Mouse (Mus musculus) liver, postnatal 0 days (tissue): ENCODE data around the gene Hao1. TPM values are rescaled to one million over a fixed set of nuclear protein-coding genes. Genes with fewer than 3 reads are reported as not detected.
A peak's percentile ranks its signal among the peaks of the same experiment; 100 is the strongest.

Experiments used
- ATAC-seq: fragments of 200-750 bp; cut with Nextera tagmentation; 2 replicates; pipeline ENCODE4 v1.8.0; 2017; ENCODE audit warnings: mild to moderate bottlenecking, moderate library complexity
- DNase-seq: peaks from one replicate; pipeline ENCODE4 v3.0.0-alpha.2; 2016
- H3K27ac ChIP-seq: fragments of 300-500 bp; sonication (generic); 2 replicates; pipeline ENCODE4 v1.5.1; 2014; ENCODE audit warnings: antibody characterized with exemption, moderate library complexity, mild to moderate bottlenecking, low read depth
- H3K27me3 ChIP-seq: fragments of 300-500 bp; sonication (generic); 2 replicates; pipeline ENCODE4 v1.6.1; 2014; ENCODE audit warnings: low read length, control low read depth, mixed read lengths; ENCODE audit not compliant: insufficient read depth
- H3K36me3 ChIP-seq: fragments of 300-500 bp; sonication (generic); replicated peaks from 2 replicates; pipeline ENCODE4 v1.6.1; 2014; ENCODE audit warnings: mild to moderate bottlenecking, control low read depth, low read length, moderate library complexity, mixed read lengths; ENCODE audit not compliant: insufficient read depth
- H3K4me1 ChIP-seq: fragments of 300-500 bp; sonication (generic); 2 replicates; pipeline ENCODE4 v1.6.1; 2014; ENCODE audit warnings: antibody characterized with exemption, mild to moderate bottlenecking, control low read depth; ENCODE audit not compliant: insufficient read depth
- H3K4me2 ChIP-seq: fragments of 300-500 bp; sonication (generic); 2 replicates; pipeline ENCODE4 v1.6.1; 2014; ENCODE audit warnings: low read depth, mild to moderate bottlenecking, low read length, moderate library complexity, mixed read lengths
- H3K4me3 ChIP-seq: fragments of 300-500 bp; sonication (generic); 2 replicates; pipeline ENCODE4 v1.5.1; 2014; ENCODE audit warnings: low read depth, low read length
- H3K9ac ChIP-seq: fragments of 300-500 bp; sonication (generic); replicated peaks from 2 replicates; pipeline ENCODE4 v1.6.1; 2014; ENCODE audit warnings: mild to moderate bottlenecking, moderate library complexity
- H3K9me3 ChIP-seq: fragments of 300-500 bp; sonication (generic); 2 replicates; pipeline ENCODE4 v1.6.1; 2016; ENCODE audit warnings: mild to moderate bottlenecking, control low read depth, low read length, mixed read lengths
- CTCF ChIP-seq: sonication (generic); IDR thresholded peaks from 2 replicates; pipeline ENCODE4 v1.5.1; 2016; ENCODE audit warnings: antibody characterized with exemption, low read depth
- EP300 ChIP-seq: IDR thresholded peaks from 2 replicates; pipeline ENCODE4 v1.6.1; 2016; ENCODE audit warnings: antibody characterized with exemption, low read depth, mild to moderate bottlenecking
- WGBS: fragments of 180-500 bp; shearing (Covaris S2); extraction: QIAGEN DNeasy Blood & Tissue Kit; methylation state at CpG from one replicate; pipeline ENCODE4 v1.1.7; 2014; ENCODE audit not compliant: insufficient replicate concordance; 5-methylcytosine and 5-hydroxymethylcytosine counted together
- polyA plus RNA-seq: library from polyadenylated mRNA; unstranded; fragments of >200 nt; fragmentation: Nextera tagmentation; extraction: Ambion mirVana; gene quantifications from 2 replicates; pipeline ENCODE4 v1.2.1, GENCODE M21; 2015

The Hao1 gene
- polyA plus RNA-seq, 1 experiment from 2014 or later, result 141 TPM

DNA sequence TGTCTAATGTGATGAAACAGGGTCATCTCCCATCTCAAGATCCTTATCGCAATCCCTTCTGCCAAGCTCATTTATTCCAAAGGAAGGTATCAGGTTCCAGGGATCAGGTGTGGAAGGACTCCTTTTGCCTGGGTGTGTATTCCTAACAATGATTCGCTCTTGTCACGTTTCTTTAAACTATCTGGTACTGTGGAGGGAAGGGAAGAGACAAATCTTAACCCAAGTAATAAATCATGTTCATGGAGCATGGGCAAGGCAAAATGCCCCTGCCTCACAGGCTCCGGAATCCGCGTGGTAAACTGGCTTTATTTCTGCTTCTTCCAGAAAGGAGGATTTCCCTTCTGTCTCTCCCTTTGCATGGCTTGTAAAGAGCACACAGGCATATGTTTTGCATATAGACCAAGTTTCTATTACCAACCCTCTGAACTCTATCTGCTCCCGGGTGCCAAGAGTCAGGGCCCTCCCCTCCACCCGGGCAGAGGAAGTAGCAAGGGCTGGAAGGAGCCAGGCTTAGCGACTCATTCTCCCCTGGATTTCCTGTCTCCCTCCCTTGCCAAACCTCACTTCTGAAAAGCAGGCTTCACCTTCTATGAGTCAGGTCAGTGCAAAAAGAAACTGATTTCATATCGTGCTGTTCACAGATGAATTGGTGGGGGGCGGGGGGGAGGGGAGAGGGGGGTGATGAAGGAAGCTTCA lies 26.6 kb downstream of the Hao1 start:
- WGBS, result 45% methylated on average over 11 of the region's 11 CpGs
- 0 out of 2 replicates have a peak, but pooled peaks cover 2% of the 10 kb centered on the region for H3K36me3 ChIP-seq
- H3K4me3 ChIP-seq, result no peak overlapping the region
- H3K4me2 ChIP-seq, result peak overlapping the region; percentile 39
- H3K9ac ChIP-seq, result no peak overlapping the region
- no peak for ATAC-seq
- no peaks in the 10 kb centered on the region for H3K27me3 ChIP-seq
- no peaks in the 10 kb centered on the region for H3K4me1 ChIP-seq
- H3K9me3 ChIP-seq, result no peaks in the 10 kb centered on the region
- no peak for DNase-seq
- TF ChIP-seq EP300 (no peak), CTCF (no peak)
- no peak overlapping the region for H3K27ac ChIP-seq

DNA sequence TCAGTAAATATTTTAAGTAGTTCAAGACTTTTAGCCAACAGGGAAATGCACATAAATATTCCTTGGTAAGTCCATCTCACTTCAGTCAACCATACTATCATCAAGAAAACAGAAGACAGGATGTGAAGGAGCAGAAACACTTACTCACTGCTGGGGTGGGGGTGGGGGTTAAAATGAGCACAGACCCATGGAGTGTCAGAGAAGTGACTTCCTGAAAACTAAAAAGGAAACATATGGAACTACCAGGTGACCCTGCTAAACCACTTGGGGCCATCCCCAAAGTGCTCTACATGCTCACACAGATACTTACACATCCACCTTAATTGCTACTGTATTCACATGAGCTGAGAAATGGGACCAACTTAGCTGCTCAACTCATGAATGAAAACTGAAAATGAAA lies 36.1 kb downstream of the Hao1 start:
- Histone ChIP-seq H3K4me3 (no peak overlapping the region), H3K4me2 (no peak overlapping the region), H3K27me3 (no peaks in the 10 kb centered on the region), H3K27ac (no peak overlapping the region), H3K9me3 (no peaks in the 10 kb centered on the region), H3K4me1 (no peaks in the 10 kb centered on the region), H3K36me3 (0 out of 2 replicates have a peak, but pooled peaks cover 3% of the 10 kb centered on the region), H3K9ac (no peak overlapping the region)
- TF ChIP-seq EP300 (no peak), CTCF (no peak)
- ATAC-seq (no peak), DNase-seq (no peak)

DNA sequence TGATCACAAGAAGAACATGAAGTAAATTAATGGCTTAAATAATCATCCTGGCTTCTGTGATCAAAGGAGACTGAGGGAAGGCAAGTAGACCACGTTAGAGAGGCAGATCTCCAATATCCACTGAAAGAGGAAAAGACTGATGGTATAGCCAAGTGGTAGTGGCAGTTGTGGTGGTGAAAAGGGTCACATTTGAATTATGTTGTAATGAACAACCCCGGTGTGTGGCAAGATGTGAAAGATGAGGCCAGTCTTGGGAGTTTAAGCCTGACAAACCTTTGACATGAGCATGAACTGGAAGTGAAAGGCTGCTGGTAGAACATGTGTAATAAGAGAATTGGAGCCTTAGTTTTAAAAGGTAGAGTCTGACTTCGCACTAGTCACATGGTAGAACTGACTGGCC lies 54.4 kb downstream of the Hao1 start:
- no peak overlapping the region for H3K4me3 ChIP-seq
- H3K9ac ChIP-seq, result no peak overlapping the region
- DNase-seq (no peak), ATAC-seq (no peak)
- no peaks in the 10 kb centered on the region for H3K27me3 ChIP-seq
- TF ChIP-seq CTCF, result no peak
- no peak for TF ChIP-seq EP300
- H3K4me1 ChIP-seq, result no peaks in the 10 kb centered on the region
- H3K27ac ChIP-seq, result no peak overlapping the region
- H3K9me3 ChIP-seq, result no peaks in the 10 kb centered on the region
- 64% methylated on average over 3 of the region's 3 CpGs for WGBS
- peaks cover 8% of the 10 kb centered on the region for H3K36me3 ChIP-seq
- H3K4me2 ChIP-seq, result no peak overlapping the region

DNA sequence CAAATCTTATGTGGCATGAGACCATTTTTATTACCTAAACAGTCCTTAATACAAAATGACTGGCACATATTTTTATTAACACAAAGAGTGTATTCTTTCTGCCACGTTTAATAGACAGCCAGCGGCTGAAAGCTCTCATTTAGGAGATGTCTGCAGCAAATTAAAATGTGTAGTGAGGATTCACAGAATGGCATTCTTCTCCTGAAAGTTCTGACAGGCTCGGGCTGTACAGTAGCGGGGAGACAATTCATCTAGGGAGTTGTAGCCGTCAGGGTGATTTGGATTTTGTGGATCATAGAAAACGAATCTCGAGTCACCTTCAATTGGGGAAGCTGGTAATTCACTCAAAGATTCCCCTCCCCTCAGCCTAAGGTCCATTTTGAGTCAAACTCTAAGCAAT lies 55.7 kb downstream of the Hao1 start:
- WGBS, result 72% methylated on average over 7 of the region's 7 CpGs
- no peak overlapping the region for H3K4me2 ChIP-seq
- no peaks in the 10 kb centered on the region for H3K9me3 ChIP-seq
- no peaks in the 10 kb centered on the region for H3K4me1 ChIP-seq
- H3K27me3 ChIP-seq, result no peaks in the 10 kb centered on the region
- no peak for TF ChIP-seq EP300
- TF ChIP-seq CTCF, result no peak
- H3K4me3 ChIP-seq, result no peak overlapping the region
- H3K9ac ChIP-seq, result no peak overlapping the region
- H3K27ac ChIP-seq, result no peak overlapping the region
- no peak for DNase-seq
- ATAC-seq, result no peak
- peaks cover 8% of the 10 kb centered on the region; the same call in 1 of the 2 replicates for H3K36me3 ChIP-seq

DNA sequence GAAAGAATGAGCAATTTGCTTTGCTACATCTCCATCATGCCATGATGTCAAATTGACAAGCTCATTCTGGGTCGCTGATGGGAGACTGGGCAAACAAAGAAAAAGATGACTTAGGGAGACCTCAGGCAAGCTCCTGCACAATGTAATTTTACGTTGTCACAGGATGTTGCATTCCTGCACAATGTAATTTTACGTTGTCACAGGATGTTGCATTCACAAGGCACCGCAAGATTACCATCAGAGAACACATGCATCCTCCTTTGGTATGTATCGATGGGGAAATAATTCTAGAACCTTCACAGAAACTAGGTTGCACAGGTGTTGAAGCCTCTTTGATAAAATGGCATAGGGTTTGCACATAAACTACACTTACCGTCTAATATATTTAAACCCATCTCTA lies 65.5 kb downstream of the Hao1 start:
- 75% methylated on average over 6 of the region's 6 CpGs for WGBS
- H3K4me1 ChIP-seq, result no peaks in the 10 kb centered on the region
- DNase-seq (no peak), ATAC-seq (no peak)
- H3K27ac ChIP-seq, result no peak overlapping the region
- no peak overlapping the region for H3K4me2 ChIP-seq
- no peak overlapping the region for H3K9ac ChIP-seq
- H3K36me3 ChIP-seq, result no peaks in the 10 kb centered on the region
- H3K9me3 ChIP-seq, result no peaks in the 10 kb centered on the region
- H3K4me3 ChIP-seq, result no peak overlapping the region
- H3K27me3 ChIP-seq, result no peaks in the 10 kb centered on the region
- no peak for TF ChIP-seq CTCF

- H3K27ac ChIP-seq, result no peak overlapping the region
- no peak overlapping the region for H3K9ac ChIP-seq
- 60% methylated on average over 11 of the region's 11 CpGs for WGBS
- no peaks in the 10 kb centered on the region for H3K4me1 ChIP-seq
- no peak for ATAC-seq
- no peaks in the 10 kb centered on the region for H3K27me3 ChIP-seq
- DNase-seq, result no peak
- no peak overlapping the region for H3K4me2 ChIP-seq
- no peak overlapping the region for H3K4me3 ChIP-seq
- TF ChIP-seq CTCF (no peak), EP300 (no peak)
- no peaks in the 10 kb centered on the region for H3K36me3 ChIP-seq
- no peaks in the 10 kb centered on the region for H3K9me3 ChIP-seq
These were observed 67.9 kb downstream of the Hao1 start for GRCm38 (mm10) chr2:134486055-134486834.
